Mouse (Mus musculus): ENCODE measurements around the gene Galk1.
"Not testable (repeated sequence)": the region's sequence is repeated elsewhere in the genome, so short reads cannot be mapped to it uniquely, and the experiment has no call there.

Galk1 gene

DNA sequence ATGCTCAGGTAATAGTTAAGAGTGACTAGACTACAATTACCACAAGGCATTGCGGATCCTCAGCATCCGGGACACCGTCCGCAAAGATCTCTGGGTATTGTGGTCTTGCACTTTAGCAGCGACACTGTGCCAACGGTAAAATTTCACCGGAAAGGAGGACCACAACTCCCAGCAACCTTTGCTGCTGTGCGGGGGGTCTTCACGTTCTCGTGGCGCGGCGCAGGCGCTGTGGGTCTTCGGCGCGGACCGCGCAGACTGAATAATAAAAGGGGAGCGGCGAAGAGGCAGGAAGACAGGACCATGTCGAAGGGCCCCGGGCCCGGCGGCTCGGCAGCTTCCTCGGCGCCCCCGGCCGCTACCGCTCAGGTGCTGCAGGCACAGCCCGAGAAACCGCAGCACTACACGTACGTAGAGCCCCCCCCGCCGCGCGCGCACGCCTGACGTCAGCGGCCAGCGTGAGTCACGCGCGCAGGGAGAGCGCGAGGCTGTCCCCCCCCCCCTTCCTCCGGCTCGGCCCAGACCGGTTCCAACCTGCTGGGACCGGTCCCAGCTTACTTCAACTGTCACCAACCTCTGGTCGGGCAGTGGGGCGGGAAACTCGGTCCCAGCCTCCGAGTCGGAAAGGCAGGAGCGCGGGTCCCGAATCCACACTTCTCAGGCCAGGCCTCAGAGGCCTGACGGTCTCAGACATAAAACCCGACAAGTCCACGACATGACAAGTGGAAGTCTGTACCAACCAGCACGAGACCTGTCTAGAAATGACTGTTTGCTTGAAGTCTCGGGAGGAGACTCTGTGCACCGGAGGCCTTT lies 17.8 kb upstream of the Galk1 start, which contains the start of gene Unk:
Gene Unk (plus strand): TSS at position 235 of the 810 bp plus-strand sequence.
- peak; percentile 98 for DNase-seq (ENCODE audit: low spot score)

DNA sequence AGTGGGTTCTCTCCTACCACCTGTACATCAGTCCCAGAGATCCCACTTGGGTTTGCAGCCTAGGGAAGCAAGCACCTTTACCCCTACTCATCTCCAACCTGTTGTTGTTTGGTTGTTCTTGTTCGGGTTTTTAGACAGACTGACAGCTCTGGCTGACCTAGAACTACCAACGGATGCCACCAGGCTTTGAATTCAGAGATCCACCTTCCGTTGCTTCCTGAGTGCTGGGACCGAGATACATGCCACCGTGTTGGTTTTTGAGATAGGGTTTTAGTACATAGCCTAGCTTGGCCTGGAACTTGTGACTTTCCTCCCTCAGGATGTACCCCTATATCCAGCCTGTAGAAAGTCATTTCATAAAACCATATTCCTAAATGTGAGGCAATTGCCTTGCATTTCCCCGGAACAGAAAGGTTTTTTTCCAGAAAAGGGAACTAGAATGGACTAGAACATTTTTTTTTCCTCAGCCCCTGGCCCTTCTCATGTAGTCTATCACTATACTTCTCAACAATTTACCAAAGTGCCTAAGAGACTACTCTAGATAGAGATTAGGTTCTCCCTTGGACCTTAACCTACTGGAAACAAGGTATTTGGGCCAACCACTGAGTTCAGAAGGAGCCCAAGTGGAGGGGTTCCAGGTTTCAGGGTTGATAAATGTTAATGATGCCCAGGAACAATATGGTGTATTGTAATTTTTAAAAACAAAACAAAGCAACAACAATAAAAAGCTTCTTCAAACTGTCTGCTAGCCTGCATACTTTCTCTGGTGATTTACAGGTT lies 16.8 kb upstream of the Galk1 start:
- no peak for DNase-seq (ENCODE audit: low spot score)

DNA sequence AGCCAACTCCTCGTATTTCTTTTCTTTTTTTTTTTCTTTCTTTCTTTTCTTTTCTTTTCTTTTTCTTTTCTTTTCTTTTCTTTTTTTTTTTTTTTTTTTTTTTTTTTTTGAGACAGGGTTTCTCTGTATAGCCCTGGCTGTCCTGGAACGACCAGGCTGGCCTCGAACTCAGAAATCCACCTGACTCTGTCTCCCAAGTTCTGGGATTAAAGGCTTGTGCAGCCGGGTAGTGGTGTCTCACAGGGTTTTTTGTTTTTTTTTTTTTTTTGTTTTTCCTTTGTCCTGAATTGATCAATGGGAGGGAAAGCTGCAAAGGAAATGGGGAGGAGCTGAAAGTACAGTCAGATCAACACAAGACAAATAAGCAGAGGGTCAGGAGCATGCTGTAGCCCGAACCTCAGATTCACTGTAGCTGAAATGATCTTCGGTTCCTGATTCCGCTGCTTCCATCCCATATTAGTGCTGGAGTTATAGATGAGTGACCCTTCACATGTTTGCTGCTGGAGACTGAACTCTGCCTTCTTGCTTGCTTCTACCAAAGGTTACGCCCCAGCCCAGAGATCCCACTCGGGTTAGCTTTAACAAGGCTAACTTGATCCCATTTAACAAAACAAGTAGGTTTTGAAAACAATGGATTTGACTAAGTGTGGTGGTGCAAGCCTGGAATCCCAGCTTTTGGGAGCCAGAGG lies 15.8 kb upstream of the Galk1 start:
- no peak for DNase-seq (ENCODE audit: low spot score)

DNA sequence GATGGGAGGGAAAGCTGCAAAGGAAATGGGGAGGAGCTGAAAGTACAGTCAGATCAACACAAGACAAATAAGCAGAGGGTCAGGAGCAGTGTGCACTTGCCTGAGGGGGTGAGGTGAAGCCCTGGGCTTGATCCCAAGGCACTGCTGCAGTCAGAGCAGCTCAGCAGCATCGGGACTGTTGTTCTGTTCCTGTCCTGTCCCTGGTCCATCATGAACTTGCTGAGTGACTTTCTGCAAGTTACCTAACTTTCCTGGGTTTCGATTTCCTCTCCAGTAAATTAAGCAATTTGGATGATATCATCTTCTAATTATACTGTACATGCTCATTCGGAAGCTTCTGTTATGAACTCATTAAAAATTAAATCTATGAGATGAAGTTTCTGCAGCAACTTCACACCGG lies 15.2 kb upstream of the Galk1 start, which contains the start of gene H3f3b:
Gene H3f3b (minus strand): TSS at position 207 of the 400 bp plus-strand sequence.
- no peak for DNase-seq (ENCODE audit: low spot score)

DNA sequence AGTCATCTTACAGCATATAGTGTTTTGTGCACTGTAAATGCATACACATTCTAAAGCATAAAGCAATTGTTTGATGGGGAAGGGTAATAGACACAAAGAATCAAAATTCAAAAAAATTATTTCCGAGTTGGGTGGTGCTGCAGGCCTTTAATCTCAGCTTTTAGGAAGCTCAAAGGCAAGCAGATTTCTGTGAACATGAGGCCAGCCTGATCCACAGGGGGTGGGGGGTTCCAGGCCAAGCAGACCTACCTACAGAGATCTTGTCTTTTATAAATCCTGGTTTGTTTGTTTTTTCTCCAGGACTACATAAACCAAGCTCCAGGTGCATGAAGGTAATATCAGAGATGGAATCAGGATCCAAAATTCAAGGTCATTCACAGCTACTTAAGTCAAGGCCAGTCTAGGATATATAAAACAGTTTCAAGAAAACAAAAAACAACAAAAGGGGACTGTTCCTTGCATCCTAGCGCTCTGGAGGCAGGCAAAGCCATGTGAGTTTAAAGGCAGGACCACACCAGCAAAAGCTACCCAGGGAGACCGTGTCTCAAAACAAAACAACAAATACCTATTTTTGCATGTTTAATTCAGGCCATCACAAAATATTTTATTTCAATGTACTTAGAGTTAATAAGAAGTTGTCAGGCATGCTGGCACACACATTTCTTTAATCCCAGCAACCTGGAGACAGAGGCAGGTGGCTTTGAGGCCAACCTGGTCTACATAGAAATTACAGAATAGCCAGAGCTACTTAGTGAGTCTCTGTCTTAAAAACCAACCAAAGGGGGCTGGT lies 12.7 kb upstream of the Galk1 start:
- no peak for DNase-seq (ENCODE audit: low spot score)

DNA sequence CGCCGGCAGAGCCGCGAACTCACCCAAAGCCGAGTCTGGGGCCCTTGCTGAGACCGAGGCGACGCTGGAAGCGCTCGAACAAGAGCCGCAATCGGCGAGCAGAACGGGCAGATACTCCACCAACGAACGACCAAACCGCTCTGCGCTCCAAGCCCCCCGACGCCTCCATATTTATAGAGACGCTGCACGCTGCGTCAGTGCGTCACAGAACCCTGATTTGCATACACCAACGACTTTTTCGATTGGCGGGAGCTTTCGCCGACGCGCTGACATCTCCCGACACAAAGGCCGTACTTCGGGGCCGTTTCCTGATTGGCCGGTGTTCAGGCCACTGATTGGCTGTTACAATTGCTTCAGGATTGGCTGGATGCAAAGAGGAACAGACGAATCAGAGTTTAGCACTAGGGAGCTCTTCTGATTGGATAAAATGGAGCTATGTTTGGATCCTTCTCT lies 11.9 kb upstream of the Galk1 start:
- peak; percentile 97 for DNase-seq (ENCODE audit: low spot score)

DNA sequence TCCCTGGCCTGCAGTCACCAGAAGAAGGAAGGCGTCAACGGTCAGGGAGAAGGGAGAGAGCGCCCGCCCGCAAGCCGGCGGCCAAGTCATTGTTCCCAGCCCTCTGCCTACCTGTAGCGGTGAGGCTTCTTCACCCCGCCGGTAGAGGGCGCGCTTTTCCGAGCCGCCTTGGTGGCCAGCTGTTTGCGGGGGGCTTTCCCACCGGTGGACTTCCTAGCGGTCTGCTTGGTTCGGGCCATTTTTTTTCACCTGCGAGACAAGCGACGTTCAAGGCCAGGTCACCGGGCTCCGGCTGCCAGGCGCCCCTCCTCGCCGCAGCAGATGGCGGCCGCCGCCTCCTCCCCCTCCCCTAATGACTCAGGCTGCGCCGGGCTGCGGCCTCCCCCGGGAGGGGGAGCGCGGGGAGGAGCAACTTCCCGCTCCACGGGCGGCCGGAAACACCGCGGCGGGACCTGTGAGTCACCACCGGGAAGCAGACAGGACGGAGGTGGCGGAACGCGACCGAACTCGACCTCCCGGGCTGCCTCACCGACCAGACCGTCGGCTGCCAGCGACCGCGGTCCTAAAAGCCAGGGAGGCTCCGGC lies 11.3 kb upstream of the Galk1 start:
- peak; percentile 73 for DNase-seq (ENCODE audit: low spot score)

DNA sequence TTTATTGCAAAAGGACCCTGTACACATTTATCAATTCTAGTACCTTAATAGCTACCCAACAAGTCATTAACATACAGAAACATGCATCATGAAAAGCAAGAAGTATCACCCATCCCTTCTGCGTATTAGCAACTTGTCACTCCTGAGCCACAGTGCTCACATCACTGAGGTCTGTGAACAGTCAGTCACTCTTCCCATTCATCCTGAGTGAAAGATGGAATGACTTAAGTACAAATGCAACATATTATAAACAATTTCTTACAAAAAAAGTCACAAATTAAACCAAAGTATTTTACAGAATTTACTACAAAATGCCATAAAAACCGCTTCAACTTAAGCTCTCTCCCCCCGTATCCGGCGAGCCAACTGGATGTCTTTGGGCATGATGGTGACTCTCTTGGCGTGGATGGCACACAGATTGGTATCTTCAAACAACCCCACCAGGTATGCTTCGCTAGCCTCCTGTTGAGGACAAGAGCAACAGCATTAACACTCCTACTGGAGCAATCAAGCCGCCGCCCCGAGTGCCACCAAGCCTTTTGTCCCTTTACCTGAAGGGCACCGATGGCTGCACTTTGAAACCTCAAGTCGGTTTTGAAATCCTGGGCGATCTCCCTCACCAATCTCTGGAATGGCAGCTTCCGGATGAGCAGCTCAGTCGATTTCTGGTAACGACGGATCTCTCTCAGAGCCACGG lies 10.7 kb upstream of the Galk1 start:
- DNase-seq (ENCODE audit: low spot score), result not testable (repeated sequence)

DNA sequence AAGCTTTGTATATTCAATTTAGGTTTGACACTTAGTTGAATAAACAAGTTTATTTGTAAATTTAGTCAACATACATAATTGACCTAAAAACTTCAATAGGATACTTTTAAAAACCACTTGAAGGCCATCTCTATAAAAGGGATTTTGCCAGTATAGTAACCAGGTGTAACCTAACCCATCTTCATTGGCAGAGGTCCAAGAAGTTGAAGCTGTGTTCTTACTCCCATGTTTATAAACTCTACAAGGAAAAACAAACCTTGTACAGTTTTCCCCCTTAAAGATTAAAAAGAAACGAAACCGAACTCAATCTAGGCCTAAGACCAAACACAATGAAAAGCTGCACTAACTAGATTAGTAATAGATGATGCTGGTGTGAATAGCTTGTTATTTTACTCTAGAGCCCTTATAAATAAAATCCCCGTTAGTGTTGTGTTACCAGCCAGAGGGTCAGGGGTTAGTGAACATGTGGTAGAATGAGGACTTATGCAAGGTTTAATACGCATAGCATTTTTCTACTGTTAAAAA lies 9.8 kb upstream of the Galk1 start:
- no peak for DNase-seq (ENCODE audit: low spot score)

DNA sequence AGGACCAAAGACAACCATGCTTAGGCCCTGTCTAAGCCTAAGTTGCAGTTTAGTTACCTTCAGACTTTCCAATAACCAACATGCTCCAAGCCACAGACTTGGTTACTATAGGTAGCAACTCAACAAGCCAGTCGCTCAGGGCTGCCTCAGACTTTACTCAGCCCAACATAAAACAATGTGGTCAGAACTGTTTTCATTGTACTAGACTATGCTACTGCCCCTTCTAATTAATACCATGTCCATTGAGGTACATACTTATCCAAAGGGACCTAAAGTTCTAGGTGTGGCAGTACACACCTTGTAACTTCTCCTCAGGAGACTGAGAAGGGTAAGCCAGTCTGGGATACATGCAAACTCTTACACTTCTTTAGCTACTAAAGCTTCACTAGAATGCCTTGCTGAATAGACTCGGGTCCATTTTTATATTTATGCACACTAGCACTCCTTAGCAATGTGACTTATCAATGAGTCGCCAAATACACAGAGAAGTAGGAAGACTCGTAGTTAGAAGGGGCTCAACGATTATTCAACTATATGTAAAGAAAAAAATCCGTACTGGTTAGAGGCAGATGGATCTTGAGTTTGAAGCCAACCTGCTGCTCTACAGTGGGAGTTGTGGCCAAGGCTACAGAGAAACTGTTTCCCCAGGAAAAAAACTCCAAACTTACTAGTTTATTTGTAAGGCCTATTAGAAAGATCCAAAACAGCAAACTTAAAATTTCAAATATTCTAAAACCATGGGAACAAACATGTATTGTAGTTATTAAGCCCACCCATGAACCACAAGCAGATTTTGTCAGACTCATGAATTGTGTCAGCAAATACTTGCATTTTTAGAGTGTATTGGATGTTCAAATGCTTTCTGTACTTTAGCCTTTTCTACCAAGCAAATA lies 9.1 kb upstream of the Galk1 start:
- no peak for DNase-seq (ENCODE audit: low spot score)

DNA sequence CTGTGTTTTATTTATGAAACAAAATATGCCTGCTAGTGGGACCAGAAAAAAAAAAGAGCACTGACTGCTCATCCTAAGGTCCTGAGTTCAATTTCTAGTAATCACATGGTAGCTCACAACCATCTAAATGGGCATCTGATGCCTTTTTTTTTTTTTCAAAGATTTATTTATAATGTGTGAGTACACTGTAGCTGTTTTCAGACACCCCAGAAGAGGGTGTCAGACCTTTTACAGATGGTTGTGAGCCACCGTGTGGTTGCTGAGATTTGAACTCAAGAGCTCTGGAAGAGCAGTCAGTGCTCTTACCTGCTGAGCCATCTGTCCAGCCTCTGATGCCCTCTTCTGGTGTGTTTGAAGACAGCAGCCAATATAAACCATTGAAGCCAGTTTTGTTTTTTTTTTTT lies 8.0 kb upstream of the Galk1 start:
- no peak for DNase-seq (ENCODE audit: low spot score)

DNA sequence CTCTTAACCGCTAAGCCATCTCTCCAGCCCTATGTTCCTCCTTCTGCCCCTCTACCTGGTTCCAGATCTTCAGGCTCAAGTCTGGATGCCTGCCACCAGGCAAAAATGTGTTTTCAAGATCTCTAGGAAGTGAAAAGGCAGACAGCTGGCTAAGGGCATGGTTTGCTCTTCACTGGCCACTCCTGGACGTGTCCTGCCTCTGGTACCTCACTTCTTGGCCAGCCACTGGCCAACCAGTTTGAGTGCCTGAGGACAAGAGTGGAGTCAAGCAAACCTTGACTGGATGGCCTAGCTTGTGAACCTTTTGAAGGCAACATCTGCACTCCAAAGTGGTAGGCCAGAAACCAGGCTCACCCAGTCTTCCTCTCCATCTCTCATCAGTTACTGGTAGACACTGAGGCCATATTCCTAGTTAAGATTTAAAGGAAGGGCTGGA lies 7.5 kb upstream of the Galk1 start:
- DNase-seq (ENCODE audit: low spot score), result no peak

DNA sequence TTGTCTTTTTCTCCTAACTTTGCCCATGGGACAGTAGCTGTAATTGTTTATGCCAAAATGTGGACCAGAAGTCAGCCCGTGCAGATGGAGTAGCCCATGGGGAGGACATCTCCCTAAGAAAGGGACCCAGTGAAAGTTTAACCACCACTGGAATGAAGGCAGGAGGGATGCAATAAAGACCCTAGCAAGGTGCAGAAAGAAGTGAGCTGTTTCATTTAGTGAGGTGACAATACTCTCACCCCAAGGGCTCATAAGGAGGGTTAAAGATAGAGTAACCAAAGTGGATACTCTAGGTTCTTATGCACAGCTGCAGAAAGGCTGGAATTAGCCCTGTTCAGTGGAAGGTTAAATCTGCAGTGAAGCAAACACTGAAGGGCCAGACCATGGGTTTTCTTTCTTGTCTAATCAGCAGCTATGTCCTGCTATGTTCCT lies 6.9 kb upstream of the Galk1 start:
- DNase-seq (ENCODE audit: low spot score), result no peak

DNA sequence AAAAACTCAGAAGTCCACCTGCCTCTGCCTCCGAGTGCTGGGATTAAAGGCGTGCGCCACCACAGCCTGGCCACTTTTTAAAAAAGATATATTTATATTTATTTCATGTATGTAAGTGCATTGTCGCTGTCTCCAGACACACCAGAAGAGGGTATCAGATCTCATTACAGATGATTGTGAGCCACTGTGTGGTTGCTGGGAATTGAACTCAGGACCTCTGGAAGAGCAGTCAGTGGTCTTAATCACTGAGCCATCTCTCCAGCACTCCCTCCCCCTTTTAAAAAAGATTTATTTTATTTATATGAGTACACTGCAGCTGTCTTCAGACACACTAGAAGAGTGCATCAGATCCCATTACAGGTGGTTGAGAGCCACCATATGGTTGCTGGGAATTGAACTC lies 6.3 kb upstream of the Galk1 start:
- not testable (repeated sequence) for DNase-seq (ENCODE audit: low spot score)

DNA sequence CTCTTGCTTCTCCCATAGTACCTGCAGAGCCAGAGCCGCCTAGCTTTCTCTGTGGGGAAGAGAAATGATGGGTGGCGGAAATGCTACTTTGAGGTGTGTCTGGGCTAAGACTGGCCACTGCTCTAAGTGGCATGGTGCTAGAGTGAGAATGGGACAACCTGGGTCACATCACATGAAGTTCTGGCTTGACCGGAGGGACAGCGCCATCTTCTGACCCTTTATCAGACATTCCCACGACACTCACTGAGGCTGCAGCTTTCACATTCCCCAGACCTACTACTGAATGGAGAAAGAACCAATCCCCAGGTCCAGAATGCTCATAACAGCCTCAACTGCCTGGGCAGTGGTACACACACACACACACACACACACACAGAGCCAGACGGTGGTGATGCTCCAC lies 5.6 kb upstream of the Galk1 start:
- DNase-seq (ENCODE audit: low spot score), result no peak

DNA sequence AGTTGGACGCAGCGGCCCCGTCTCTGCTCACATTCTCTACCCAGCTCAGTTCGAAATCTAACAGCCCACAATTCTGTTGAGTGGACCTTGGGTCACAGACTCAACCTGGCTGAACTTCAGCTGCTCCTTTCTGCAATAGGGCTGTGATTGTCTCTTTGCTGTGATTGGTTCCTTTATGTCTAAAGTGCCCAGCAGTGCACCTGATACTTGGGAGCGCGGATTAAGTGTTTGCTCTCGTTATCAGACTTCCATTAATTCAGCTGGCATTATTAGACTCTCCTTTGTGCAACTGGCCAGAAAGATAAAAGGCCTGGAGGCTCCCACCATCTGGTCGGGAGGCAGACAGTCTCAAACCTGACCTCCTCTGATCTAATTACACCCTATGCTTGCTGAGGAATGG lies 2.3 kb upstream of the Galk1 start:
- no peak for DNase-seq (ENCODE audit: low spot score)

DNA sequence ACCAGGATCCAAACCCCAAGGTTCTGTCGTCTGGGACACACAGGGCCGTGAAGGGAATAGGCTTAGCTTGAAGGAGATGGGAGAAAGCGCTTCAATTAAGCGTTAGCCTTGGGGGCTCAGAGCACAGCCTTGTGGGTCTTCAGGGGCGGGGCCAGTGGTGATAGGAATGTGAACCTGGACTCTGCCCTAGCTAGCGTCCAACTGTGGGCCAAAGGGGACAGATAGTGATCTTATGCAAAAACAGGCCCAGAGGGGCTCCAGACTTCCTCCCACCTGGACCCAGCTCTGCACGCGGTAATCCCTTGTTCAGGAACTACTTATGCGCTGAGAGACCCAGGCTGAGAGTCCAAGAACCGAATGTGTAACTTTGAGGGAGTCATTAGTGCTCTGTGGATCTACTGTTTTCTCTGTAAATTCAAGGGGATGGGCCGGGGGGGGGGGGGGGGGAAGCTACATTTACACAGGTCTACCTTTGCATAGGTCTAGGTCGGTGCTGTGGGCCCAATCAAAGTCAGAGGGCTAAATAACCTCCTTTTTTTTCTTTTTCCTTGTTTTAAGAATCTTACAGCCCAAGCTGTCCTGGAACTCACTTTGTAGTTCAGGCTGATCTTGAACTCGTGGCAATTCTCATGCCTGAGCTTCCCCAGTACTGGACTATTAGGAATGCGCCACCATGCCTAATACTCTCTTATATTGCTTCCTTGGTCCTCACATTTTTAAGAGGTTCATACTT lies 824 bp downstream of the Galk1 start:
- DNase-seq (ENCODE audit: low spot score), result no peak

DNA sequence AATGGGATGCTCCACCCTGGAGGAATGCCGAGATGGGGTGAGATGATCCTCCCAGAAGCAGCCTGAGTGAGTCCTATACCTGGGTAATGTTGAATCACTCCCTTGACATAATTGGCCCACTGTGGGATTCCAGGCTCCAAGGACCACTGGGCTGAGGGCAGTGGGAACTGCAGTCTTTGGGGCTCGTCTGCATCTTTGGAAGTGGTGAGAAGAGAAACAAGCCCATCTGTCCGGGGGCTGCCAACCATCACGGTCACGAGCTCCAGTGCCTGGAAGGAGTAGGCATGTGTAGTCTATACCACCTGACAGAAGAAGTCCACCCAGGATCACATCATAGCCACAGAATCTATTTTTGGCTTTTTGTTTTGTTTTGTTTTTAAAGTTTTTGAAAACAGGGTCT lies 1.6 kb downstream of the Galk1 start:
- DNase-seq (ENCODE audit: low spot score), result no peak

DNA sequence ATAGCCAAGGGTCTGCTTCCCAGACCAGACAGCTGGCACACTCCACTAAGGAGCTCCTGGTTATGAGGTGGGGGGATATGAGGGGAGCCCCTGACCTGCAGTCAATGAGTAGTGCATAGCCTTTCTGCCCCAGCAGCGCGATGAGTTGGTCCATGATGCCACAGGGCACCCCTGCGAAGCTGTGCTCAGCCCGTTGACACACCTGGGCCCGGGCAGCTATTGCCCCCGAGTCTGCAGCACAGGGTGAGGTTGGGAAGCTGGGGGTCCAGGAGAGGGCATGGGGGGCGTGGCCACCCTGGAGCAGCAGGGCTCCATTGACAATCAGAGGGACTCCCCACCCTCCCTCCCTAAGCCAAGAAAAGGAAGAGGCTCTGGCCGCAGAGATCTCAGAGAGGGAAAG lies 2.4 kb downstream of the Galk1 start:
- no peak for DNase-seq (ENCODE audit: low spot score)
